Mouse (Mus musculus): ENCODE data around the gene Cept1.

The Cept1 gene

GRCm38 (mm10) chr3:106493882-106494281 is 53.7 kb downstream of the Cept1 start:
- DNase-seq: no peak

- no peak for DNase-seq
Measured at GRCm38 (mm10) chr3:106493202-106493601, 54.4 kb downstream of the Cept1 start.

- DNase-seq: no peak
Measured at GRCm38 (mm10) chr3:106492723-106493122, 54.9 kb downstream of the Cept1 start.

- no peak for DNase-seq
Measured at GRCm38 (mm10) chr3:106490239-106490638, 57.4 kb downstream of the Cept1 start.

- DNase-seq: no peak
Measured at GRCm38 (mm10) chr3:106487551-106487950, 60.1 kb downstream of the Cept1 start.

GRCm38 (mm10) chr3:106485810-106486209 is 61.8 kb downstream of the Cept1 start:
- peak; percentile 57 for DNase-seq

- DNase-seq: no peak
Measured at GRCm38 (mm10) chr3:106484861-106485260, 62.7 kb downstream of the Cept1 start.

GRCm38 (mm10) chr3:106483796-106484405 is 63.7 kb downstream of the Cept1 start:
- DNase-seq: no peak

GRCm38 (mm10) chr3:106483297-106483696 is 64.3 kb downstream of the Cept1 start:
- DNase-seq: no peak

GRCm38 (mm10) chr3:106482281-106483081 is 65.1 kb downstream of the Cept1 start, which contains the start of gene Dennd2d:
TSS of gene Dennd2d (plus strand) at chr3:106482405.
- peak; percentile 88 for DNase-seq

- DNase-seq: no peak
Measured at GRCm38 (mm10) chr3:106476863-106477262, 70.7 kb downstream of the Cept1 start.

- no peak for DNase-seq
Measured at GRCm38 (mm10) chr3:106474210-106474609, 73.4 kb downstream of the Cept1 start.

- no peak for DNase-seq
Measured at GRCm38 (mm10) chr3:106464750-106465149, 82.9 kb downstream of the Cept1 start.

- no peak for DNase-seq
Measured at GRCm38 (mm10) chr3:106462493-106462892, 85.1 kb downstream of the Cept1 start.

GRCm38 (mm10) chr3:106462059-106462470 is 85.5 kb downstream of the Cept1 start:
- peak; percentile 72 for DNase-seq

- DNase-seq: no peak
Measured at GRCm38 (mm10) chr3:106457298-106457869, 90.2 kb downstream of the Cept1 start.

- peak; percentile 50 for DNase-seq
Measured at GRCm38 (mm10) chr3:106452616-106453015, 95.0 kb downstream of the Cept1 start.

Data from thymus, postnatal 25 days (tissue).